ENCODE assay signal across 24 mouse cellular contexts in the genomic region with DNA sequence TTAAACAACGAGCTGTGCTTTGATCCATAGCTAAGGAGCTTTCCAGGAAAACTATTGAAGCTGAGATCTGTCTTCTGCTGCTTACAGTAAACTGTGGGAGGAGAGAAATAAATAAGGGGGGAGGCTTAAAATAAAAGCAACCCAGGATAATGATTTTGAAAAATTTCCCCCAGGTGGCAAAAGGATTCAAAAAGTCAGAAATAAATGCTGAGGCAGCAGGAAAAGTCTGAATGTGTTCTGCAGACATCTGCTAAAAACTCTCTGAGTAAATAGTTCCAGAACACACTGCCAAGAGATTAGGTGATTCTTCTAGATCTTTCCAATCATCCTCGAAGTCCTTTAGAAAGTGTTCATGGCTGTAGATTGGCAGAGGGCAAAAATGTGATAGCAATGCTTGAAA.
"Had no signal": no experiment of that assay in that cellular context is flagged by ENCODE, and none has a peak within 500 bp of the region (broad histone marks: within the 10 kb centered on the region; RNA-seq: fewer than 3 reads in every experiment).

No protein-coding gene starts in this region.

- H3K4me1 ChIP-seq: embryonic facial prominence, embryonic 10.5 days; embryonic facial prominence, embryonic 12.5 days; embryonic facial prominence, embryonic 13.5 days; embryonic facial prominence, embryonic 15.5 days; forebrain, embryonic 10.5 days; forebrain, embryonic 12.5 days; forebrain, embryonic 13.5 days; forebrain, embryonic 15.5 days had no signal

- H3K9me3 ChIP-seq: embryonic facial prominence, embryonic 10.5 days; embryonic facial prominence, embryonic 12.5 days; embryonic facial prominence, embryonic 13.5 days; embryonic facial prominence, embryonic 15.5 days; forebrain, embryonic 10.5 days; forebrain, embryonic 12.5 days; forebrain, embryonic 13.5 days; forebrain, embryonic 15.5 days had no signal

- H3K27me3 ChIP-seq: embryonic facial prominence, embryonic 12.5 days; embryonic facial prominence, embryonic 13.5 days; embryonic facial prominence, embryonic 15.5 days; forebrain, embryonic 12.5 days; forebrain, embryonic 13.5 days; forebrain, embryonic 15.5 days had no signal

- H3K27ac ChIP-seq: embryonic facial prominence, embryonic 10.5 days; embryonic facial prominence, embryonic 12.5 days; embryonic facial prominence, embryonic 13.5 days; embryonic facial prominence, embryonic 15.5 days; forebrain, embryonic 10.5 days; forebrain, embryonic 12.5 days; forebrain, embryonic 13.5 days; forebrain, embryonic 15.5 days; gastrocnemius, adult 2 months; heart, adult 2 months had no signal

- H3K9ac ChIP-seq: embryonic facial prominence, embryonic 12.5 days; embryonic facial prominence, embryonic 13.5 days; embryonic facial prominence, embryonic 15.5 days; forebrain, embryonic 12.5 days; forebrain, embryonic 13.5 days; forebrain, embryonic 15.5 days; forebrain, postnatal 0 days had no signal

- H3K4me2 ChIP-seq: embryonic facial prominence, embryonic 12.5 days; embryonic facial prominence, embryonic 13.5 days; embryonic facial prominence, embryonic 15.5 days; forebrain, embryonic 12.5 days; forebrain, embryonic 13.5 days; forebrain, embryonic 15.5 days had no signal

- H3K36me3 ChIP-seq: embryonic facial prominence, embryonic 10.5 days; embryonic facial prominence, embryonic 12.5 days; embryonic facial prominence, embryonic 13.5 days; embryonic facial prominence, embryonic 15.5 days; forebrain, embryonic 10.5 days; forebrain, embryonic 12.5 days; forebrain, embryonic 15.5 days had no signal

- DNase-seq: cerebellum, adult 9-10 months; cerebellum, adult 9-11 months; cerebellum, postnatal 10 days; cerebellum, postnatal 14 days; cerebellum, postnatal 25 days; cerebellum, postnatal 36 days; embryo, embryonic 11 days; forebrain, postnatal 0 days; gastrocnemius, adult 2 months; gastrocnemius, postnatal 10 days; gastrocnemius, postnatal 14 days; gastrocnemius, postnatal 25 days; gastrocnemius, postnatal 36 days; heart, adult 18-20 months; heart, adult 2 months had no signal

- H3K4me3 ChIP-seq: embryonic facial prominence, embryonic 10.5 days; embryonic facial prominence, embryonic 12.5 days; embryonic facial prominence, embryonic 13.5 days; embryonic facial prominence, embryonic 15.5 days; erythroblast, embryonic 14.5 days; forebrain, embryonic 10.5 days; forebrain, embryonic 12.5 days; forebrain, embryonic 13.5 days; forebrain, embryonic 15.5 days; gastrocnemius, adult 2 months; heart, adult 2 months had no signal
